In genomic region chr10:21937222-21937605, GRCm38 (mm10) we compare ENCODE assay signal across 8 mouse cellular contexts. TPM values are rescaled to one million over a fixed set of nuclear protein-coding genes. Genes with fewer than 3 reads are reported as not detected.
DNase-seq lines count a peak whose midpoint lies in the region; ATAC-seq and TF ChIP-seq lines count a peak whose summit lies in the region.

No protein-coding gene starts in this region.

- ATAC-seq in forebrain, embryonic 12.5 days (ENCODE audit: low FRiP score) = no peak
- no peak for ATAC-seq in forebrain, postnatal 0 days
- ATAC-seq in stomach, embryonic 16.5 days (ENCODE audit: insufficient read depth, low FRiP score) = no peak

- whole genome bisulfite sequencing in forebrain, embryonic 12.5 days = 13% methylated on average over 9 of the region's 9 CpGs
- WGBS in forebrain, postnatal 0 days = 13% methylated on average over 9 of the region's 9 CpGs
- WGBS in stomach, embryonic 16.5 days = 16% methylated on average over 9 of the region's 9 CpGs

- H3K27ac ChIP-seq in forebrain, embryonic 12.5 days = peak overlapping the region; percentile 25; the same call in 1 of the 2 replicates
- H3K27ac ChIP-seq in forebrain, postnatal 0 days (ENCODE audit: low read depth, low read length) = no peak overlapping the region
- H3K27ac ChIP-seq in stomach, embryonic 16.5 days (ENCODE audit: low read length) = no peak overlapping the region

- H3K4me3 ChIP-seq in forebrain, embryonic 12.5 days (replicated peaks) = no peak overlapping the region
- no peak overlapping the region for H3K4me3 ChIP-seq in forebrain, postnatal 0 days (ENCODE audit: low read depth, low read length)
- H3K4me3 ChIP-seq in stomach, embryonic 16.5 days (replicated peaks; ENCODE audit: low read length) = no peak overlapping the region

- no peak for TF ChIP-seq CTCF in forebrain, postnatal 0 days (IDR thresholded peaks at IDR 0.05; ENCODE audit: low read depth)

- 0 out of 2 replicates have a peak overlapping the region, but pooled peaks have one; percentile 15 for H3K4me2 ChIP-seq in forebrain, embryonic 12.5 days
- H3K4me2 ChIP-seq in forebrain, postnatal 0 days (ENCODE audit: low read depth) = no peak overlapping the region
- H3K4me2 ChIP-seq in stomach, embryonic 16.5 days (ENCODE audit: low read depth, low read length) = peak overlapping the region; percentile 20; the same call in 1 of the 2 replicates

- no peak overlapping the region for H3K9ac ChIP-seq in forebrain, embryonic 12.5 days
- no peak overlapping the region for H3K9ac ChIP-seq in forebrain, postnatal 0 days
- H3K9ac ChIP-seq in stomach, embryonic 16.5 days (ENCODE audit: low read length) = no peak overlapping the region

- no peak for DNase-seq in forebrain, postnatal 0 days
- peak; percentile 96 for DNase-seq in NIH3T3 (ENCODE audit: low read depth)
- peak; percentile 65 for DNase-seq in gastrocnemius, postnatal 14 days
- DNase-seq in kidney, postnatal 14 days = peak; percentile 74
- DNase-seq in urinary bladder, adult 2 months (ENCODE audit: low spot score) = no peak
- no peak for DNase-seq in cerebellum, adult 18-20 months

- peaks cover 10% of the 10 kb centered on the region for H3K4me1 ChIP-seq in forebrain, embryonic 12.5 days
- H3K4me1 ChIP-seq in forebrain, postnatal 0 days (ENCODE audit: insufficient read depth) = no peaks in the 10 kb centered on the region; the same call in 1 of the 2 replicates
- peaks cover 11% of the 10 kb centered on the region for H3K4me1 ChIP-seq in stomach, embryonic 16.5 days (ENCODE audit: control insufficient read depth, insufficient read depth, low read length)

- no peaks in the 10 kb centered on the region for H3K9me3 ChIP-seq in forebrain, embryonic 12.5 days
- H3K9me3 ChIP-seq in forebrain, postnatal 0 days (ENCODE audit: low read length) = no peaks in the 10 kb centered on the region
- no peaks in the 10 kb centered on the region for H3K9me3 ChIP-seq in stomach, embryonic 16.5 days (replicated peaks; ENCODE audit: control insufficient read depth, low read length)

- H3K27me3 ChIP-seq in forebrain, embryonic 12.5 days = no peaks in the 10 kb centered on the region; the same call in 1 of the 2 replicates
- no peaks in the 10 kb centered on the region for H3K27me3 ChIP-seq in forebrain, postnatal 0 days (ENCODE audit: insufficient read depth, low read length)
- no peaks in the 10 kb centered on the region for H3K27me3 ChIP-seq in stomach, embryonic 16.5 days (ENCODE audit: control insufficient read depth, insufficient read depth, low read length)

- intact Hi-C loops in gastrocnemius, postnatal 14 days (cut with DNase I; ENCODE audit: low total_unique reads) = no loop called here

- no peaks in the 10 kb centered on the region for H3K36me3 ChIP-seq in forebrain, embryonic 12.5 days (replicated peaks)
- H3K36me3 ChIP-seq in forebrain, postnatal 0 days (ENCODE audit: insufficient read depth) = no peaks in the 10 kb centered on the region
- H3K36me3 ChIP-seq in stomach, embryonic 16.5 days (ENCODE audit: control insufficient read depth, insufficient read depth, low read length) = no peaks in the 10 kb centered on the region

RNA-seq across cellular contexts. Expression of gene Sgk1, which starts 55.2 kb away (rescaled TPM):
- 22.7 and 23.7 TPM in 2 replicates for polyA plus RNA-seq in forebrain, embryonic 12.5 days (2016; fragmentation: Nextera tagmentation; extraction: Ambion mirVana)
- total RNA-seq in forebrain, postnatal 0 days (2014; rRNA removed) = 88.0 and 97.5 TPM in 2 replicates
- 62.8 and 68.6 TPM in 2 replicates for polyA plus RNA-seq in forebrain, postnatal 0 days (2015; fragmentation: Nextera tagmentation; extraction: Ambion mirVana)
- 100 to 1,000 TPM; 137 to 328 TPM for total RNA-seq in gastrocnemius, postnatal 14 days (2021)
- polyA plus RNA-seq in stomach, embryonic 16.5 days (2015; fragmentation: Nextera tagmentation; extraction: Ambion mirVana) = 34.3 and 35.9 TPM in 2 replicates
- 38.3 and 44.5 TPM in 2 replicates for polyA plus RNA-seq in urinary bladder, adult 2 months (2012; rRNA removed)

Comparison
In these comparisons a context has a peak if more than half of its experiments do, and no peak if none do; other contexts are left out.
1. DNase-seq: peak in NIH3T3 (single experiment), gastrocnemius, postnatal 14 days (single experiment) and kidney, postnatal 14 days (single experiment); none in forebrain, postnatal 0 days (single experiment), urinary bladder, adult 2 months (single experiment) and cerebellum, adult 18-20 months (0 of 2).